Mouse (Mus musculus) granulocyte monocyte progenitor cell, adult 5-6 weeks (primary cell): Measurements from ENCODE around the gene Sec23a. TPM values are rescaled to one million over a fixed set of nuclear protein-coding genes. Genes with fewer than 3 reads are reported as not detected.

Source experiments
- ATAC-seq: replicated peaks from 2 replicates; pipeline ENCODE4 v1.8.0; 2016; ENCODE audit warnings: mild to moderate bottlenecking, moderate TSS enrichment, inconsistent platforms; ENCODE audit not compliant: poor library complexity, severe bottlenecking
- total RNA-seq, 2 experiments: library from RNA; stranded (forward) in 1 of 2; stranded (reverse) in 1 of 2; fragments of 200-712, 200-1000 nt in 1 of 2; fragments of >200 nt in 1 of 2; fragmentation: Nextera tagmentation in 1 of 2; gene quantifications; 2 replicates each; pipeline ENCODE4 v1.2.3; 2014 to 2017

The Sec23a gene
- total RNA-seq, 2 experiments from 2014 or later = 12.5 to 20.9 TPM

DNA sequence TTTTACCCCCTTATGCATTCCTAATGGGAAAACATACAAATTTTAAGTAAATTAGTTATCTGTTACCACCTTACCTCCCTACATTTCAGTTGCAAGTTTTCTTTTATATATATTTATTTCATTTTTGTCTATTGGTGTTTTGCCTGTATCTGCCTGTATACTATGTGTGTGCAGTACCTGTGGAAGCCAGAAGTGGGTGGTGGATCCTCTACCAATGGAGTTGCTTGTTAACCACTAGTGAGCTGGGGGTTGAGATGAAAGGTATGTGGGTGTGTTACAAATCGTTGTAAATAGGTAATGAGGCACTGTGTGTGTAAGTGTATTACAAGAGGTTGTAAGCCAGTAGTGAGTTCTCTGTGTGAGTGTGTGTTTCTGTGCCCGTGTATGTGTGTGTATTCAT is 1.3 kb downstream of the Sec23a start:
- ATAC-seq = no peak

DNA sequence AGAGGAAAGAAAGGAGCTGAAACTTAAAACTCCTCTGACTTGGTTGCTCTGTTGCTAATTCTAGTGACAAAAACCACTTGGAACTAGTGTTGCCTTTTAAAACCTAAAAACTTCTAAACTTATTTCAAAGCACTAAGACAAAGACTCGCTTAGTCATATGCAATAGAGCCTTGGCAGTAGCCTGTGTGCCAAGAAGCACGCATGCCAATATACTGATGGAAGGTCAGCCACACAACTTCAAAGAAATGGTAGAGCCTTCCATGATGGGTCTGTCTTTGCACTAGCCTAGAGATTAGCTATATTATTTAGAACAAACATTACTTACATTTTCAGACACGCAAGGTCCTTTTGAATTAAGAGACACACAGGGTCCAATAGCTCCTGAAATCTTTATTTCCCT is 26.1 kb downstream of the Sec23a start:
- ATAC-seq = no peak

DNA sequence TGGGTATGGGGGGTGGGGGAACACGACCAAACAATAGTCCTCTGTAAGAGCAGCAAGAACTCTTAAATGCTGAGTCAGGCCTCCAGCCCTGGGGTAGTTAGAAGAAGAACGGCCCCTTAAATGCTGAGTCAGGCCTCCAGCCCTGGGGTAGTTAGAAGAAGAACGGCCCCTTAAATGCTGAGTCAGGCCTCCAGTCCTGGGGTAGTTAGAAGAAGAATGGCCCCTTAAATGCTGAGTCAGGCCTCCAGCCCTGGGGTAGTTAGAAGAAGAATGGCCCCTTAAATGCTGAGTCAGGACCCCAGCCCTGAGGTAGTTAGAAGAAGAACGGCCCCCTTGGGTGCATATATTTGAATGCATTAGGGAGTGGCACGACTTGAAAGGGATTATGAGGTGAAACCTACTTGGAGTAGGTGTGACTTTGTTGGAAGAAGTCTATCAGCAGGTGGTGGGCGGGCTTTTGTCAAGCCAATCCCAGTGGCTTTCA is 30.6 kb downstream of the Sec23a start:
- peak; percentile 30 for ATAC-seq

- ATAC-seq = no peak
These were observed 34.9 kb downstream of the Sec23a start for GRCm38 (mm10) chr12:58976966-58977365.

DNA sequence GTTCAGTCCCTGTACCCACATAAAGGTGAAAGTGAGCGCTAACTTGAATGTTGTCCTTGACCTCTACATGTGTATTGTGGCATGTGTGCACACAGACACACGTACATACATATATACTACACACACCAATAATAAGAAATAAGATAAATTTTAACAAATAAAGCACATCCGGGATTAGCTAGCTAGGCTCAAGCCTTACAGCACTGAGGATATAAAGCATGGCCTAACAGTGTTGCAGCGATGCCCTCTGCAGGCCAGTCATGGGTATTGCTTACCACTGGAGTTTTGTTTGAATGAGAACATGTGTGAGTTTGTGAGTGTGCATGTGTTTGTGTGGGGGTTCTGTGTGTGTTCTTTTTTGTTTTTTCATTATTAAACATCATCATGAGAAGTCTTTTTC is 47.2 kb downstream of the Sec23a start:
- ATAC-seq = peak; percentile 86

DNA sequence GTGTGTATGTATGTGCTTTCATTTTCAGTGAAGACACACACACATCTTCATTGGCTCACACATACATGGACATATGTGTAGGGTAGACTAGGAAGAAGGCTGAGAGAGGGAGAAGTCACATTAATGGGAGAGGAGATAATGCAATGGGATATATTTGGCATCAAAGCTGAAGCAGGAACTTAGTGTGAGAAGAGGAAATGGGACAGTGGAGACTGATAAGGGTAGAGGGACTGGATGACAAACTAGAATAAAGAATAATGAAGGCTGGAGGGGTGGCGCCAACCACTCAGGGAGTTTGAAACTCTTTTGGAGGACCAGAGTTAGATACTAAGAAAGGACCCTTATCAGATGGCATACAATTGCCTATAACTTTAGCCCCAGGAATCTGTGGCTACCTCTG is 51.0 kb downstream of the Sec23a start:
- ATAC-seq = no peak

DNA sequence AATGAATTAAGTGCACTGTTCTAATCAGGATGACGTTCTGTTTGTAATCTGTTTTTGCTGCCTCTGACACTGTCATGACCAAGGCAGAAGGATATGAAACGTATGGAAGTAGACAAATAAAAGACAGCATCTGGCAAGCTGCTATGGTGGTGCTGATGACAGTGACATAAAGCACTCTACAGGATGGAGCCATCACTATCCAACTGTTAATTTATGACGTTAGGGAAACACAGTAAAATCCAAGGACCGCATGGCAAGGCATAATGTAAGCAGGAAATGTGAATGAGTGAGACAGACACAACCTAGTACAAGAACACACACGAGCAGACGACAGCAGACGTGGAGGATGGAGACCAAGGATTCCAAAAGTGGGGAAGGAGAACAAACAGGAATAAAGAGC is 55.2 kb downstream of the Sec23a start:
- no peak for ATAC-seq

DNA sequence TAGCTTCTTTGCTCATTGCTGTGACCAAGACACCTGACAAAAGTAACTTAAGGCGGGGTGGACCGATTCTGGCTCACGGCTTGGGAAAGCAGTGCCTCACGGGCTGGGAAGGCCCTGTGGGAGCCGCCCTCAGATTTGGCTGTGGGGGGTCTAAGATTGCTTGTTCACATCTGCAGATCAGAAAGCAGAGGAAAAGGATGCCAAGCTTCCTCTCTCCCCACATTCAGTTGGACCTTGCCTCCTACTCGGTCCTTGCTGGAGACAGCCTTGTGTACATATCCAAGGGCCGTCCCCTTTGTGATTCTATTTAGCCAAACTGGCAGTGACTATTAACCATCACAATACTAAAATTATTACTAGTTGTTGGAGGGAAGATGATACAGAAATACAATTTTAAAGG is 55.7 kb downstream of the Sec23a start:
- ATAC-seq = no peak

- no peak for ATAC-seq
These were observed 63.9 kb downstream of the Sec23a start for GRCm38 (mm10) chr12:58947879-58948278.

GRCm38 (mm10) chr12:58947231-58947630 is 64.6 kb downstream of the Sec23a start:
- peak; percentile 74 for ATAC-seq

DNA sequence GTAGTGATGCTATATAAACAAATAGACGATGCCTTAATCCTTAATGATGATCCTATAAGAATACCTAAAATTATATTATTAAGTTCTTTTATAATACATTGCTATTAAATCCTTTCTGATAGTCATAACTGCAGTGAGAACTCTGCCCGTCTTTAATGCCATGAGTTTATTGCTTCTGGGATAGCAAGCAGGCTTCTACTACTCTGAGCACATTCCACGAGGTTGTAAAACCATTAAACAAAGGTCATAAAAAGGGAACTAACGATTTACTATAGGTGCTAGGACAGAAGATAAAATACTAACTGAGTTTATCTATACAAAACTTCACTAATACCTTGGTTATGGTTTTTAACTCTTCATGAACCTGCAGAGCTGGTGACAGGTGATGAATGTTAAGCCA is 69.3 kb downstream of the Sec23a start:
- ATAC-seq = no peak

DNA sequence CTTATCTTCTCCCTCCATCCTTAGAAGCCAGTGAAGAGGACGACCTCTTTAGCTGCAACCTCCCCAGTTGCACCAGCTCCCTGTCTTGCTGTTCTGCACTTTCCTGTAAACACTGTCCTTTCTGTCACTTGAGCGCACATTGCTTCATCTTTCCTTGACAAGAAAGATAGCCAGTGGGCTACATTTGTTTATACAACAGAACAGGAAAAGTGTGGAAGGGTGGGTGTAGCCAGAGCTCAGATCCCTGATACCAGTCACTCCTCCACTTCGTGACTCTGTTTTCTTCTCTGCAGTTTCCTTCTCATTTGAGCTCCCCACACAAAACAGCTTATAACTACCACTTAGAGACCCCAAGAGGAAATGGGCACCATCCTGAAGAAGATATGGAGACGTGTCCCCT is 77.2 kb downstream of the Sec23a start:
- ATAC-seq = no peak

- ATAC-seq = no peak
These were observed 86.8 kb downstream of the Sec23a start for GRCm38 (mm10) chr12:58924996-58925395.

DNA sequence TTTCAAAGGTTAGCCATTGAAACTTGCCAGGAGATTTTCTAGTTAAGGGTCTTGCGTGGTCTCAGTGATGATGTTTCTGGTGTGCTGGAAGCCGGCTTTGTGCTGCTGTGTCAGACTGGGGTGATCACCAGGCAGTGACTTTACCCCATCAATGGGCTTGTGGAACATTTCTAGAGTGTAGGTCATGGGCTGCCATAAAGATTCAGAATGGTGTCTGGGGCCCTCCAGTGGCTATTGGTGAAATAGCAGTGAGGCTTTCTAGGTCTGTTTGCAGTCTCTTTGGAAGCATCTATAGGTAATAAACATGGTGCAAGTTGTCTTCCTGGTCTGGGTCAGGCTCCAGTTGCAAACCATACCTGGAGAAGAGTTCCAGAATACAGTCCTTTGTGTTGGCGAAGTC is 87.8 kb downstream of the Sec23a start:
- 0 out of 2 replicates have a peak, but pooled peaks have one; percentile 20 for ATAC-seq

- peak; percentile 42; the same call in 1 of the 2 replicates for ATAC-seq
These were observed 91.0 kb downstream of the Sec23a start for GRCm38 (mm10) chr12:58920775-58921174.

DNA sequence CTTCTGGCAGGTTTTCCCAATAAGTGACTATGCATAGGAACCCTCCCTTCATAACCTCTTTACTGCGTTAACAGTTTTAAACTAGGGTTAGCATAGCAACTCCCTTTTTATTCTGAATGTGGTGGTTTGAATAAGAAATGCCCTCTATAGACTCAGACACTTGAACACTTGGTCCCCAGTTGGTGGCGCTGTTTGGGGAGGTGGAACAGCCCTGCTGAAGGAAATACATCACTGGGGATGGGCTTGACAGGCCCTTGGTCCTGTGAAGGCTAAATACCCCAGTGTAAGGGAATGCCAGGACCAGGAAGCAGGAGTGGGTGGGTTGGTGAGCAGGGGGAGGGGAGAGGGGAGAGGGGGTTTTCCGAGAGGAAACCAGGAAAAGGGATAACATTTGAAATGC is 92.3 kb downstream of the Sec23a start:
- ATAC-seq = no peak

- no peak for ATAC-seq
These were observed 102.0 kb downstream of the Sec23a start for GRCm38 (mm10) chr12:58909826-58910225.

Other genes starting within 250 kb of the Sec23a start
- 23.0 and 23.4 TPM in 2 replicates for gene Gemin2, start 1.4 kb upstream of the Sec23a start, total RNA-seq (2014; fragmentation: Nextera tagmentation)
- 14.0 and 22.3 TPM in 2 replicates for gene Gemin2, start 1.4 kb upstream of the Sec23a start, total RNA-seq (2017)
- 25.7 and 58.6 TPM in 2 replicates for gene Trappc6b, start 49.5 kb upstream of the Sec23a start, total RNA-seq (2014; fragmentation: Nextera tagmentation)
- 49.7 and 53.6 TPM in 2 replicates for gene Trappc6b, start 49.5 kb upstream of the Sec23a start, total RNA-seq (2017)
- 89.3 and 101 TPM in 2 replicates for gene Pnn, start 54.9 kb upstream of the Sec23a start, total RNA-seq (2014; fragmentation: Nextera tagmentation)
- 104 and 113 TPM in 2 replicates for gene Pnn, start 54.9 kb upstream of the Sec23a start, total RNA-seq (2017)
- 86.2 and 124 TPM in 2 replicates for gene Mia2, start 83.8 kb upstream of the Sec23a start, total RNA-seq (2014; fragmentation: Nextera tagmentation)
- gene Mia2, start 83.8 kb upstream of the Sec23a start, total RNA-seq (2017) = 119 and 151 TPM in 2 replicates
- 23.9 and 28.1 TPM in 2 replicates for gene Fbxo33, start 207.7 kb upstream of the Sec23a start, total RNA-seq (2014; fragmentation: Nextera tagmentation)
- gene Fbxo33, start 207.7 kb upstream of the Sec23a start, total RNA-seq (2017) = 44.7 and 49.9 TPM in 2 replicates